Mouse (Mus musculus) CH12.LX (cell line): ENCODE results near the gene Apbb1. TPM values are rescaled to one million over a fixed set of nuclear protein-coding genes. Genes with fewer than 3 reads are reported as not detected.

ENCODE experiments used
- DNase-seq: peaks from one replicate; pipeline ENCODE4 v3.0.0-alpha.2; 2013; ENCODE audit errors: extremely low read depth
- H3K27ac ChIP-seq: 2 replicates; pipeline ENCODE4 v1.5.1; 2012; ENCODE audit warnings: low read depth, mild to moderate bottlenecking, control low read depth, moderate library complexity; ENCODE audit not compliant: insufficient read depth
- H3K27me3 ChIP-seq: replicated peaks from 2 replicates; pipeline ENCODE3; 2012; ENCODE audit warnings: inconsistent platforms
- H3K36me3 ChIP-seq, 2 experiments: replicated peaks in 1 of 2; 2 replicates each; pipeline versions ENCODE3 to v1.6.1; 2012; ENCODE audit warnings: inconsistent platforms in 1 of 2, low read length in 1 of 2, mild to moderate bottlenecking in 1 of 2, mixed read lengths in 1 of 2, moderate library complexity in 1 of 2; ENCODE audit not compliant: control insufficient read depth in 1 of 2, insufficient read depth in 1 of 2
- H3K4me1 ChIP-seq, 2 experiments: 2 replicates each; pipeline ENCODE4 v1.6.1; 2012; ENCODE audit warnings: inconsistent platforms in 1 of 2, moderate library complexity in 1 of 2; ENCODE audit not compliant: insufficient read depth in 2 of 2, control insufficient read depth in 1 of 2
- H3K4me2 ChIP-seq: 2 replicates; pipeline ENCODE4 v1.6.1; 2012; ENCODE audit warnings: low read depth, mild to moderate bottlenecking, control low read depth; ENCODE audit not compliant: poor library complexity, insufficient read depth, severe bottlenecking
- H3K4me3 ChIP-seq, 3 experiments: fragments of 150-350 bp in 1 of 3; sonication (generic) in 1 of 3; replicated peaks in 1 of 3; 2 replicates each; pipeline versions ENCODE3 to v1.5.1; 2011 to 2012; ENCODE audit warnings: low read depth in 2 of 3, low read length in 2 of 3, mild to moderate bottlenecking in 2 of 3, moderate library complexity in 2 of 3, control low read depth in 1 of 3, improper control_type of control experiment in 1 of 3, inconsistent platforms in 1 of 3, mixed read lengths in 1 of 3; ENCODE audit not compliant: poor library complexity in 1 of 3
- H3K79me2 ChIP-seq: replicated peaks from 2 replicates; pipeline ENCODE4 v1.6.1; 2012; ENCODE audit warnings: mild to moderate bottlenecking, moderate library complexity; ENCODE audit not compliant: control insufficient read depth, poor library complexity, insufficient read depth, severe bottlenecking; ENCODE audit errors: extremely low read depth
- H3K9ac ChIP-seq: 2 replicates; pipeline ENCODE4 v1.6.1; 2012; ENCODE audit warnings: low read depth, mild to moderate bottlenecking, control low read depth, moderate library complexity; ENCODE audit not compliant: insufficient read depth
- H3K9me3 ChIP-seq: replicated peaks from 2 replicates; pipeline ENCODE3; 2012; ENCODE audit warnings: low read length, inconsistent platforms, mixed read lengths
- CHD1 ChIP-seq: IDR thresholded peaks from 2 replicates; pipeline ENCODE4 v1.6.1; 2012; ENCODE audit warnings: low read depth, low read length, improper control_type of control experiment, inconsistent platforms
- CHD2 ChIP-seq: IDR thresholded peaks from 2 replicates; pipeline ENCODE4 v1.6.1; 2011; ENCODE audit warnings: low read length, improper control_type of control experiment
- CTCF ChIP-seq, 2 experiments: IDR thresholded peaks in 1 of 2; conservative IDR thresholded peaks in 1 of 2; 2 replicates each; pipeline ENCODE4 v1.5.1; 2011 to 2012; ENCODE audit warnings: low read depth in 2 of 2, low read length in 2 of 2, improper control_type of control experiment in 1 of 2, inconsistent platforms in 1 of 2, mild to moderate bottlenecking in 1 of 2, moderate library complexity in 1 of 2
- E2F4 ChIP-seq: IDR thresholded peaks from 2 replicates; pipeline ENCODE4 v1.6.1; 2011; ENCODE audit warnings: low read depth, low read length, improper control_type of control experiment; ENCODE audit not compliant: insufficient replicate concordance
- ELF1 ChIP-seq: IDR thresholded peaks from 2 replicates; pipeline ENCODE4 v1.6.1; 2014; ENCODE audit warnings: low read depth, mild to moderate bottlenecking, inconsistent platforms, low read length, improper control_type of control experiment
- EP300 ChIP-seq: IDR thresholded peaks from 2 replicates; pipeline ENCODE4 v1.6.1; 2011; ENCODE audit warnings: low read length, improper control_type of control experiment
- GABPA ChIP-seq: IDR thresholded peaks from 2 replicates; pipeline ENCODE4 v1.6.1; 2012; ENCODE audit warnings: low read depth, low read length, improper control_type of control experiment, inconsistent platforms; ENCODE audit not compliant: insufficient replicate concordance
- HCFC1 ChIP-seq: IDR thresholded peaks from 2 replicates; pipeline ENCODE4 v1.6.1; 2012; ENCODE audit warnings: low read depth, mild to moderate bottlenecking, inconsistent platforms, low read length, improper control_type of control experiment
- IRF4 ChIP-seq: IDR thresholded peaks from 2 replicates; pipeline ENCODE4 v1.6.1; 2014; ENCODE audit warnings: low read depth, mild to moderate bottlenecking, inconsistent platforms, low read length, improper control_type of control experiment
- KAT2A ChIP-seq: IDR thresholded peaks from 2 replicates; pipeline ENCODE4 v1.6.1; 2012; ENCODE audit warnings: low read length, improper control_type of control experiment, inconsistent platforms; ENCODE audit not compliant: insufficient replicate concordance
- MAZ ChIP-seq: IDR thresholded peaks from 2 replicates; pipeline ENCODE4 v1.6.1; 2012; ENCODE audit warnings: low read depth, mild to moderate bottlenecking, inconsistent platforms, low read length, improper control_type of control experiment, moderate library complexity
- NRF1 ChIP-seq: IDR thresholded peaks from 2 replicates; pipeline ENCODE4 v1.6.1; 2014; ENCODE audit warnings: low read depth, mild to moderate bottlenecking, inconsistent platforms, low read length, improper control_type of control experiment, moderate library complexity
- RAD21 ChIP-seq: IDR thresholded peaks from 2 replicates; pipeline ENCODE4 v1.6.1; 2011; ENCODE audit warnings: low read depth, mild to moderate bottlenecking, low read length, improper control_type of control experiment, moderate library complexity
- SIN3A ChIP-seq: IDR thresholded peaks from 2 replicates; pipeline ENCODE4 v1.6.1; 2012; ENCODE audit warnings: low read length, improper control_type of control experiment, inconsistent platforms
- SMC3 ChIP-seq: IDR thresholded peaks from 2 replicates; pipeline ENCODE4 v1.6.1; 2011; ENCODE audit warnings: low read depth, low read length, improper control_type of control experiment
- TBP ChIP-seq: conservative IDR thresholded peaks from 2 replicates; pipeline ENCODE4 v1.6.1; 2011; ENCODE audit warnings: low read depth, low read length, improper control_type of control experiment
- TCF12 ChIP-seq: IDR thresholded peaks from 2 replicates; pipeline ENCODE4 v1.6.1; 2014; ENCODE audit warnings: low read depth, mild to moderate bottlenecking, inconsistent platforms, low read length, improper control_type of control experiment
- UBTF ChIP-seq: IDR thresholded peaks from 2 replicates; pipeline ENCODE4 v1.6.1; 2012; ENCODE audit warnings: low read depth, mild to moderate bottlenecking, inconsistent platforms, low read length, improper control_type of control experiment, moderate library complexity
- USF2 ChIP-seq: conservative IDR thresholded peaks from 2 replicates; pipeline ENCODE4 v1.6.1; 2011; ENCODE audit warnings: low read depth, low read length, improper control_type of control experiment
- ZKSCAN1 ChIP-seq: IDR thresholded peaks from 2 replicates; pipeline ENCODE4 v1.6.1; 2012; ENCODE audit warnings: low read depth, inconsistent platforms, low read length, improper control_type of control experiment, borderline replicate concordance
- ZMIZ1 ChIP-seq: IDR thresholded peaks from 2 replicates; pipeline ENCODE4 v1.6.1; 2012; ENCODE audit warnings: low read depth, mild to moderate bottlenecking, inconsistent platforms, low read length, improper control_type of control experiment
- ZNF384 ChIP-seq: IDR thresholded peaks from 2 replicates; pipeline ENCODE4 v1.6.1; 2012; ENCODE audit warnings: low read depth, low read length, improper control_type of control experiment, inconsistent platforms
- dilution Hi-C: fragments of 300-500 bp; cut with MboI; formaldehyde crosslinking; loops from 2 replicates; pipeline ENCODE4 v1.14.3; 2020; ENCODE audit warnings: low sequenced_read_pairs; ENCODE audit not compliant: extremely low pct_unique_long_range_greater_than_20kb, extremely low pct_ligation_motif_present
- in situ Hi-C: fragments of 300-500 bp; cut with MboI; formaldehyde crosslinking; loops from 3 replicates; pipeline ENCODE4 v1.14.3; 2019; ENCODE audit warnings: low sequenced_read_pairs, low pct_ligation_motif_present, low pct_unique_long_range_greater_than_20kb, mixed read lengths
- polyA plus RNA-seq: library from polyadenylated mRNA; unstranded; fragments of >175 nt; gene quantifications from 2 replicates; pipeline ENCODE4 v1.2.1, GENCODE M21; 2012; ENCODE audit warnings: low read depth; ENCODE audit not compliant: insufficient read length
- total RNA-seq, 2 experiments: library from RNA; depleted of rRNA; stranded (reverse); fragments of 300-350 nt in 1 of 2; fragments of >200 nt in 1 of 2; gene quantifications; 2 replicates each; pipeline ENCODE4 v1.2.3; 2012 to 2014

Apbb1 gene
- total and polyA plus RNA-seq, 3 experiments: 1.2 to 3.2 (median 2.1) TPM

DNA sequence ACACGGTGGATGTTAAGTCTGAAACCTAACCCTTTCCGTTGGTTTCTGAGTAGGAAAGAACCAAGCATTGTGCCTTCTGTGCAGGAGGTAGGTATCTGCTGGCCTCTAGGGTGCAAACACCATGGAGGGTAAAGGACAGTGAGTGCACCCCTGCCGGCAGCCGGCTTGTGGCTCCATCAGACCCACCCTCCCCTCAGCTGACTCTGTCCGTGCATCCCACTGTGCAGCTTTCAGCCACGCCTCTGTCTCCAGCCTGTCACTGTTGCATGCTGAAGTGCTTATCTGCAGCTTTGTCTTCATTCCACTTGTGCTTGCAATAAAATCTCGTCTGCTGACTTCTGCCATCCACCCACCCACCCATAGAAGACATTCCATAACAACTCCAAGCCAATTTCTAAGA, 8.6 kb upstream of the Apbb1 start:
- Histone ChIP-seq H3K27me3 (peaks cover 7% of the 10 kb centered on the region), H3K9me3 (no peaks in the 10 kb centered on the region), H3K36me3 (no peaks in the 10 kb centered on the region), H3K4me2 (no peak overlapping the region), H3K9ac (no peak overlapping the region), H3K4me1 (no peaks in the 10 kb centered on the region; a peak in 1 of 4 replicates), H3K79me2 (no peaks in the 10 kb centered on the region), H3K4me3 (no peak overlapping the region), H3K27ac (no peak overlapping the region)
- in situ Hi-C loops: no loop called here
- TF ChIP-seq NRF1: no peak
- TF ChIP-seq HCFC1: no peak
- TF ChIP-seq USF2: no peak
- TF ChIP-seq UBTF: no peak
- TF ChIP-seq CTCF (conservative IDR thresholded peaks at IDR 0.05 in 1 of 2, IDR thresholded peaks at IDR 0.05 in 1 of 2; ENCODE audit: low read depth in 2 of 2, low read length in 2 of 2): no peak
- no peak for TF ChIP-seq SIN3A
- TF ChIP-seq TBP: no peak
- no peak for TF ChIP-seq E2F4
- TF ChIP-seq IRF4: no peak
- no peak for TF ChIP-seq KAT2A
- no peak for TF ChIP-seq ELF1
- TF ChIP-seq RAD21: no peak
- no peak for TF ChIP-seq ZNF384
- no peak for TF ChIP-seq SMC3
- TF ChIP-seq MAZ: no peak
- TF ChIP-seq CHD1: no peak
- no peak for TF ChIP-seq EP300
- TF ChIP-seq ZKSCAN1: no peak
- TF ChIP-seq CHD2: no peak
- TF ChIP-seq ZMIZ1: no peak
- DNase-seq: no peak
- dilution Hi-C loops: no loop called here

DNA sequence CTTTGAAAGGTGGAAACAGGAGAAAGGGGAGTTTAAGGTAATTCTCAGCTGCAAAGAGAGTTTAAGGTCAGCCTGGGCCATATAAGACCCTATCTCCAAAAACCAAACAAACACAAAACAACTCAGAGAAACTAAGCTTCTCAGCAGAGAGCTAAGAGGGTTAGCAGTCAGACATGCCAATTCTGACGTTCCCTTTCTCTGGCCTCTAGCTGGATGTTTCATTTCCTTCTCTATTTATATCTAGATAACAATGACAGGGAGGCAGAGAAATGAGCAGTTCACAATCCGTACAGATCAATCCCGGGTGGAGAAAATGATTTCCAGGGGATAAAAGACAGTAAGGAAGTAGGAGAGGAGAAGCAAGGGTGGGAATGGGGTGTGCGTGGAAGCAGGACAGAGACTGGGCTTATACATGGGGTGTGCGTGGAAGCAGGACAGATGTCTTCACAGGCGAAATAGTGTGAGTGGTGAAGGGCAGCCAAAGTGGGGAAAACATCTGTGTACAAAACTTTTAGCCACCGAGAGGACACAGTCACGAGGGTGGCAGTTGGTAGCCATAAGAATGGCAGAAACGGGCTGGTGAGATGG, 7.0 kb upstream of the Apbb1 start:
- H3K27me3 ChIP-seq: peaks cover 11% of the 10 kb centered on the region
- DNase-seq: no peak
- H3K27ac ChIP-seq: no peak overlapping the region
- H3K4me1 ChIP-seq: no peaks in the 10 kb centered on the region; a peak in 1 of 4 replicates
- H3K4me2 ChIP-seq: no peak overlapping the region
- dilution Hi-C loops: no loop called here
- no peaks in the 10 kb centered on the region for H3K36me3 ChIP-seq
- TF ChIP-seq TCF12 (no peak), GABPA (no peak)
- in situ Hi-C loops: no loop called here
- peaks cover 7% of the 10 kb centered on the region for H3K9me3 ChIP-seq
- no peaks in the 10 kb centered on the region for H3K79me2 ChIP-seq
- H3K9ac ChIP-seq: no peak overlapping the region
- no peak overlapping the region for H3K4me3 ChIP-seq
